Mouse (Mus musculus) cerebellum, adult 18-20 months (tissue): ENCODE results near the gene Efcc1.
"Not testable (repeated sequence)": the region's sequence is repeated elsewhere in the genome, so short reads cannot be mapped to it uniquely, and the experiment has no call there.

ENCODE experiments used
- DNase-seq, 2 experiments: peaks; one replicate each; pipeline ENCODE4 v3.0.0; 2021

The Efcc1 gene

GRCm38 (mm10) chr6:87744632-87745031 is 14.0 kb downstream of the Efcc1 start:
- DNase-seq = no peak

- no peak for DNase-seq
Observed at GRCm38 (mm10) chr6:87745301-87745700, 14.6 kb downstream of the Efcc1 start.

DNA sequence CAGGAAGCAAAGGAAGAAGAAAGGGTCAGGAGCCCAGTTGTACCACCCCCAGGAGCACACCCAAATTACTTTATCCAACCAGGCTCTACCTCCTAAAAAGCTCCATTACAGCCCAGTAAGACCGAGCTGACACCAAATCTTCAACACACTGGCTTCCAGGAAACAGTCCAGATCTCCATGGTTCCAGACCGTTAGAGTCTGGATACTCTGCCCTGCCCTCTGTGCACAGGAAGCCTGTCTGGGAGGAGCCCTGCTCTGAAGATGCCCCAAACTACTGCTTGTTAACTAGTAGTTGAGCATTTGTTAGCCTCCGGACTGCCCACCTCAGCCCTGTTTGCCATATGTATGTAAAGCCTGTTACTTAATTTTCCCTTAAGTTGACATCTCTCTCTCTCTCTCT is 15.4 kb downstream of the Efcc1 start:
- DNase-seq = no peak

DNA sequence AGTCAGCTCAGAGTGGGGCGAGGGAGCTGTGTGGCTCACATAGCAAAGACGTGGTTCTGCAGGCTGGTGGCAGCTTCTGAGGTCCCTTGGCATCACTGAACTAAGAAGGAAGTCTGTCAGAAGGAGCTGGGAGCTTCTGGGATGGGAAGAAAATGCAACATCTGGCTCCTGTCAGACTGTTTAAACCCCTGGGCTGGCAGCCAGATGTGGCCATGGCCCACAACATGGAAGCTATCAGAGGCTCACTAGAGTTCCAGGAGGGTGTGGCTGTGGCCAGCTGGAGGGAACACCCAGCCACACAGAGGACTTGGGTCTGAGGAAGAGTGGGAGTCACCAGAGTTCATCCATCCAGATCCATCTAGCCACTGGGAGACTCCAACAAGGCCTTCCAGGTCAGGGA is 16.2 kb downstream of the Efcc1 start:
- no peak for DNase-seq

DNA sequence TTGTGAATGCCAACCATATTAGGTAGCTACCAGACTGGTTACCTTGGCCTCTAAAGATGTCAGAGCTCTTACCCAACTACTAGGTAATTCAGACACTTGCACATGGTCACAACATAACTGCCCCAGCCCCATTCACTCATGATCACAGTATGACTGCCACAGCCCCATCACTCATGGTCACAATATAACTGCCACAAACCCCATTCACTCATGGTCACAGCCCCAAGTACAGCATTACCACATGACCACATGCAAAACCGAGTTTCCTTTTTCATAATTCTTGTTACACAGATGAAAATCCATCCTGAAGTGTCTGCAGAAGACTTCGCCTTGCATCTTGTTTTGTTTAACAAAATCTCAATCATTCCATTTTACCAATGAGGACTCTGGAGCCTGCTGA is 17.4 kb downstream of the Efcc1 start:
- DNase-seq = no peak

DNA sequence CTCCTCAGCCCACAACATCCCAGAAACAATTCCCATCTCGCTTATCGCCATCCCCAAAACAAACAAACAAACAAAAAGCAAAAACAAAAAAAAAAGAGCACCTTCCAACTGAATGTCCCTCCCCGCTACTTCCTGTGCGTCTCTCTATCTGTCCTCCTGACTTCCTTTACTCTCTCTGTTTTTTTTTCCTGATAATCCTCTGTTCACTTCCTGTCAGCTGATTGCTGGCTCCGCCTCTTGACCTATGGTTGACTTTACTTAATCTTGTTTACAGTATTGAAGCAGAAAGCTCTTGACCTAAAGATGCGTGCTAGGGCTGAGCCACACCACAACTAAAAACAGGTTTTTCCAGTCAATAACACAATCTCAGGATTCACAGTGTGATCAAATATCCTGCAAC is 17.9 kb downstream of the Efcc1 start:
- no peak for DNase-seq

DNA sequence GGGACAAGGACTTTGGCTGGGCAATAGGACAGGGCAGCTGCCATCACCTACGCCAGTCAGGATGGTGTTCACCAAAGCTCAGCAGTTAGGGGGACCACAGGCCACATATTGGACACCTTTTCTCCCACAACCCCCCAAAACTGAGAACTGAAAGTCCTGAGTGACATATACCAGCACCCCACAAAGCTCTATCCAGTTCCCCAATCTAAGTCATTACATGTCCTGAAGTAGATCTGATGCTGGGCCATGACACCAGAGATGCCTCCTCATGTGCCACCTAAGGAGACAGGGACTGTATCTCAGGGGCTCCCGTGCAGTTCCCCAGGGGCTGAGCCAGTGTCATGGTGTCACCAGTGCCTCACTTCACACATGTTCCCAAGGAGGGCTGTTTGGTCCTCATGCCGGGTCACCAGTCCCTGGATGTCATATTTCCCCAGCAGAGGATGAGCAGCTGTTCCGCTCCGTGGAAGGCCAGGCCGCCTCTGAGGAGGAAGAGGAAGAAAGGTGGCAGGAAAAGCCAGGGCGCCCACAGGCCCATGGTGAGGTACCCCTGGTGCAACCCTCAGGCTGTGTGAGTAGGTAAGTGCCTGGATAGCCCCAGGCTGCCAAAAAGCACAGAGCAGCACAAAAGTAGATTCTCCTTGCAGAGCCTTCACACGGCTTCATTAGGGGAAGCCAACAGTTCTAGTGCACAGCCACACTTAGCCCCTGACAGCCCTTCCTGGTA is 19.7 kb downstream of the Efcc1 start:
- DNase-seq = no peak

DNA sequence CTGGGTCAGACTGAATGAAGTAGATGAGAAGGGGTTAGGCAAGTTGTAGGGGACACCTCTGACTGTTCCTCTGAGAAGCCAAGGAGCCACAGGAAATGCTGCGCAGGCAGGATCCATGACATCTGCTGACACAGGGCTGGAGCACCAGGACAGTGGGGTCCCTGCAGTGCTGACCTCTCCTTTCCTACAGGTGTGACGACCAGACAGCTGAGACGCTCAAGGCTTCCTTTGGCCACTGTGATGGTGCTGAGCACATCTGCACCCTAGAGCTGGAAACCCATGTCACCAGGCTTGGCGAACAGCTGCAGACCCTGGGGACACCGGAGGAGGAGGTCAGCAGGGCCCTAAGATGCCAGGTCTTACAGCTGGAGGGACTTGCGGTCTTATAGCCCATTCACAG is 20.9 kb downstream of the Efcc1 start:
- DNase-seq = no peak

GRCm38 (mm10) chr6:87755196-87755595 is 24.5 kb downstream of the Efcc1 start:
- no peak for DNase-seq

DNA sequence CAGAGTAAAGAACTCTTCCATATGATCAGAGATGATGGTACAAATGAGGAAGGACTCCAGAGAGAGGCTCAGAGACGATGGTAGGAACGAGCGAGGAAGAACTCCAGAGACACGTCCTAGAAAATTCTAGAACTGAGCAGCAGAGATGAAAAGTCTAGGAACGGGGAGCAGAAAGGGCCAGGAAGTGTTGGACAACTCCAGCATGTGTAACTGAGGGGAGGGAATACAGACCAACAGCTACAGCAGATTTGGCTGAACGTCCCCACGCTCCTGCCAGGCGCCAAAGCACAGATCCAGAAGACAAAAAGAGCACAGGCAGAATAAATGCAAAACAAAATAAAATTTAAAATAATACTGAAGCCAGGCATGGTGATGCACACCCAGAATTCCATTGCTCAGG is 26.2 kb downstream of the Efcc1 start:
- no peak for DNase-seq

GRCm38 (mm10) chr6:87759404-87759803 is 28.7 kb downstream of the Efcc1 start:
- no peak for DNase-seq

- no peak for DNase-seq
Observed at GRCm38 (mm10) chr6:87759850-87760249, 29.2 kb downstream of the Efcc1 start.

DNA sequence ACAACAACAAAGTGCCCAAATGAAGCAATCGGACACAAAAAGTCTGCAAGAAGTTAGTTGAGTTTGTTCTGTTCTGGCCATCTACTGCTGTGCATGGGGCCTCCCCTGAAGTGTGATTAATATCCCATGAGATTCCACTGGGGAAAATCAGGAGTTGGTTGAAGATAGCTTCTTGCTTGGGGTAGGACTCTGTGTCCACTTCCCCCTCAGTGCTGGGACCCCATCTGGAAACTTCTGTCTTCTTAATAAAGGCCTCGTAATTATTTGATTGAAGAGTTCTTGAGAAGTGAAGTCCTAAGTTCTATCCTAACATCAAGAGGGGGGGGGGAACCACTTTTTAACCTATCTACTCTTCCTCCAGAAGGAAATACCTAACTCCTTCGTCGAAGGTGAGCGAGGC is 31.5 kb downstream of the Efcc1 start:
- DNase-seq = no peak

GRCm38 (mm10) chr6:87763376-87764280 is 33.0 kb downstream of the Efcc1 start:
- DNase-seq = peak; percentile 34 to 39

- DNase-seq = not testable (repeated sequence)
Observed at GRCm38 (mm10) chr6:87764296-87764695, 33.6 kb downstream of the Efcc1 start.

- no peak for DNase-seq
Observed at GRCm38 (mm10) chr6:87770626-87771025, 40.0 kb downstream of the Efcc1 start.

GRCm38 (mm10) chr6:87774466-87774865 is 43.8 kb downstream of the Efcc1 start:
- DNase-seq = no peak

GRCm38 (mm10) chr6:87774909-87775308 is 44.2 kb downstream of the Efcc1 start:
- DNase-seq = no peak

GRCm38 (mm10) chr6:87775588-87776245 is 45.0 kb downstream of the Efcc1 start:
- DNase-seq = no peak

DNA sequence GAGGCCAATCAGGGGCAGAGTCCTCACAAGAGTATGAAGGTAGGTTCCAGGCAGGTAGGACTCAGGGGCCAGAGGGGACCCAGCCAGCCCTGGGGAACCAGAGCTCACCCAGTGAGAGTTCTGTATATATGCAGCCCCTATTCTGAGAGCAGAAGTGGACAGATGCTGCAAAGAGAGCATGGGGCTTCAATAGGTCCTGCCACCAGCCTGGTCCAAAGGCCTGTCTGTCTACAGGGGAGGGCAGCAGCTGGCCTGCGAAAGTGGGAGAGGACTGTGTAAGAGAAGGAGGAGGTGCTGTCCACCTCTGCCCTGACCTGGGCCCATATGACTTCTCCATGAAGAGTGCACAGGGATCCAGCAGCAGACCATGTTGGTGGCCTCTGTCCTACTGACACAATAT is 46.0 kb downstream of the Efcc1 start:
- DNase-seq = no peak

DNA sequence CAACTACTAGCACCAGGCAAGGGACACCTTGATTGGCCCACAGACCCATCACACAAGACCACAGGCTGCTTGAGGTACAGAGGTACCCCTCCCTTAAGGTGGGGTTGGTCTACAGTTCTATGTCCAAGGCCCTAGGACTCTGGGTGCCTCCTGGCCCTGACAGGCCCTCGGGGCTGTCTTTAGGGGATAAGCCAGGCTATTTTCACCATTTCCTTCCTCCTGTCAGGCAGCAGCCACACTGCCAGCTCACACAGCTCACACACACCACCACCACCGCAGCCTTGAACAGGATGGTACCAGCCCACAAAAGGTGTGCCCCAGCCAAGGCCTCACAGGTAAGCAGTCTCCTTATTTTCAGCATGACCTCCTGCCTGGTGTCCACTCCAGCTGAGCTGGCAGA is 47.2 kb downstream of the Efcc1 start, which contains the start of gene Gp9:
TSS of gene Gp9 (plus strand) at position 231 of the 400 bp plus-strand sequence.
- DNase-seq = no peak

DNA sequence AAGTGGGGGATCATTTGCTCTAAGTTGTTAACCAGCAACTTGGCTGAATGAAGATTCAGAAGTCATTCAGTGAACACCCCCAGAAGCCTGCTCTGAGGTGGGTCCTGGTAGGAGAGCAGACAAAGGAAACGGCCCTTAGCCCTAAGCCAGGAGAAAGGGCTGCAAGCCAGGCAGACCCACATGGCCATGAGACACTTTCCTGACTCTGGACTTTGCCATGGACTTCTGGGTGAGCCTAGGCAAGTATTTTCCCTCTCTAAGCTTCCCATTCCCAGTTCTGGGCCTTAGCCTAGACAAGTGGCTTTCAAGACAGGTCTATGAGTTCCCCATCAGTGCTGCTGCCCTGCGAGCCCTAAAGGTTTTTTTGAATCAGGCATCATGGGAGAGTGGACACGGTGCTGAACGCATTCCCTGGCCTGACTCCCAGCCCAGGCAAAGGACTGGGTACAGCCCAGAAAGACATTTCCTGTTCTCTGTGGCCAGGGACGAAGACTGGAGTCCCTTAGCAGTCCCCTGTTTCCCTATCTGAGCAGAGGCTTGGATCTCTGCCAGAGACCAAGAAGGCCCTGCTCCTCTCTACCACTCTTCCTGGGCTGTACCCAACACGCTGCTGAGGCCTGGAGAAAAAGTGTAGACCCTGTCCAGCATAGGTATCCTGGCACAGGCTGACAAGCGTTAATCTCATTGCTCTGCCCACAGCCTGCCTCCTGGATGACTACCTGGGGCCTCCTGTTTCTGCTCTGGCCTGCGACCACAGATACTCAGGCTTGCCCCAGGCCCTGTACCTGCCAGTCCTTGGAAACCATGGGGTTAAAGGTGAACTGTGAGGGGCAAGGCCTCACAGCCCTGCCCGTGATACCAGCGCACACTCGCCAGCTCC is 47.9 kb downstream of the Efcc1 start:
- no peak for DNase-seq
